Mouse (Mus musculus) left cerebral cortex, postnatal 36 days (tissue): ENCODE data around the gene Yars2. TPM values are rescaled to one million over a fixed set of nuclear protein-coding genes. Genes with fewer than 3 reads are reported as not detected.

Experiments
- total RNA-seq, 2 experiments: library from RNA; stranded (reverse); gene quantifications; 2 replicates each; pipeline ENCODE4 v1.2.3; 2021

Gene Yars2
- total RNA-seq, 2 experiments from 2014 or later: 22.8 to 26.2 TPM

Other genes with a start within 250 kb of the Yars2 start
- gene Pkp2, start 89.6 kb upstream of the Yars2 start, total RNA-seq: 1 to 10 TPM; 3.5 to 8.7 TPM
- gene Dnm1l, start 56.0 kb downstream of the Yars2 start, total RNA-seq: 100 to 1,000 TPM; 198 to 201 TPM